Mouse (Mus musculus): Measurements from ENCODE around the gene Mfsd4a.

DNA sequence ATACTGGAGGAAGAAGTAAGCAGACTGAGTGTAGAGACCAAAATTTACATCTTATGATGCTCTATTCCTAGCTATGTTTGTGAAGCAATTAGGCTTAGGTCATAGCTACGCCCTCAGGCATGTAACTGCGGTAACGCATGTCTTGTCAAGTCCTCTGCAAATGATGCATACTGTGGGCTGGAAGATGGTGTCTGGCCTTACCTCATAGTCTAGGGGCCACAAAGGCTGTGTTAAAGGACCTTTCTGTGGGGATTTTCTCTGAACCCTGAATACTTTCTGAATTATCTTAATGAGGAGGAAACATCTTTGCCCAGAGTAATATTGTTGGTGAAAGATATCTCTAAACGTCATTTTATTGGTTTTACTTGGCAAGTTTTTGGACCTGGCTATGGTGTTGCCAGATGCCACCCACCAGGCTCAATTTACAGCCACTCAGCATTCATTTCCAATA lies 66.0 kb downstream of the Mfsd4a start:
- TF ChIP-seq CTCF (IDR thresholded peaks at IDR 0.05; ENCODE audit: low read depth): no peak
- no peak for TF ChIP-seq EP300 (IDR thresholded peaks at IDR 0.05; ENCODE audit: low read depth)

Measured in heart, postnatal 0 days (tissue).